Mouse (Mus musculus) CH12.LX (cell line): ENCODE measurements around the gene Tatdn2. TPM values are rescaled to one million over a fixed set of nuclear protein-coding genes. Genes with fewer than 3 reads are reported as not detected.

Experiments used
- DNase-seq: peaks from one replicate; pipeline ENCODE4 v3.0.0-alpha.2; 2013; ENCODE audit errors: extremely low read depth
- H3K27ac ChIP-seq: 2 replicates; pipeline ENCODE4 v1.5.1; 2012; ENCODE audit warnings: low read depth, mild to moderate bottlenecking, control low read depth, moderate library complexity; ENCODE audit not compliant: insufficient read depth
- H3K27me3 ChIP-seq: replicated peaks from 2 replicates; pipeline ENCODE3; 2012; ENCODE audit warnings: inconsistent platforms
- H3K36me3 ChIP-seq, 2 experiments: replicated peaks in 1 of 2; 2 replicates each; pipeline versions ENCODE3 to v1.6.1; 2012; ENCODE audit warnings: inconsistent platforms in 1 of 2, low read length in 1 of 2, mild to moderate bottlenecking in 1 of 2, mixed read lengths in 1 of 2, moderate library complexity in 1 of 2; ENCODE audit not compliant: control insufficient read depth in 1 of 2, insufficient read depth in 1 of 2
- H3K4me1 ChIP-seq, 2 experiments: 2 replicates each; pipeline ENCODE4 v1.6.1; 2012; ENCODE audit warnings: inconsistent platforms in 1 of 2, moderate library complexity in 1 of 2; ENCODE audit not compliant: insufficient read depth in 2 of 2, control insufficient read depth in 1 of 2
- H3K4me2 ChIP-seq: 2 replicates; pipeline ENCODE4 v1.6.1; 2012; ENCODE audit warnings: low read depth, mild to moderate bottlenecking, control low read depth; ENCODE audit not compliant: poor library complexity, insufficient read depth, severe bottlenecking
- H3K4me3 ChIP-seq, 3 experiments: fragments of 150-350 bp in 1 of 3; sonication (generic) in 1 of 3; replicated peaks in 1 of 3; 2 replicates each; pipeline versions ENCODE3 to v1.5.1; 2011 to 2012; ENCODE audit warnings: low read depth in 2 of 3, low read length in 2 of 3, mild to moderate bottlenecking in 2 of 3, moderate library complexity in 2 of 3, control low read depth in 1 of 3, improper control_type of control experiment in 1 of 3, inconsistent platforms in 1 of 3, mixed read lengths in 1 of 3; ENCODE audit not compliant: poor library complexity in 1 of 3
- H3K79me2 ChIP-seq: replicated peaks from 2 replicates; pipeline ENCODE4 v1.6.1; 2012; ENCODE audit warnings: mild to moderate bottlenecking, moderate library complexity; ENCODE audit not compliant: control insufficient read depth, poor library complexity, insufficient read depth, severe bottlenecking; ENCODE audit errors: extremely low read depth
- H3K9ac ChIP-seq: 2 replicates; pipeline ENCODE4 v1.6.1; 2012; ENCODE audit warnings: low read depth, mild to moderate bottlenecking, control low read depth, moderate library complexity; ENCODE audit not compliant: insufficient read depth
- H3K9me3 ChIP-seq: replicated peaks from 2 replicates; pipeline ENCODE3; 2012; ENCODE audit warnings: low read length, inconsistent platforms, mixed read lengths
- BHLHE40 ChIP-seq: IDR thresholded peaks from 2 replicates; pipeline ENCODE4 v1.6.1; 2011; ENCODE audit warnings: mild to moderate bottlenecking, low read depth, low read length, improper control_type of control experiment
- CHD1 ChIP-seq: IDR thresholded peaks from 2 replicates; pipeline ENCODE4 v1.6.1; 2012; ENCODE audit warnings: low read depth, low read length, improper control_type of control experiment, inconsistent platforms
- CHD2 ChIP-seq: IDR thresholded peaks from 2 replicates; pipeline ENCODE4 v1.6.1; 2011; ENCODE audit warnings: low read length, improper control_type of control experiment
- CTCF ChIP-seq, 2 experiments: IDR thresholded peaks in 1 of 2; conservative IDR thresholded peaks in 1 of 2; 2 replicates each; pipeline ENCODE4 v1.5.1; 2011 to 2012; ENCODE audit warnings: low read depth in 2 of 2, low read length in 2 of 2, improper control_type of control experiment in 1 of 2, inconsistent platforms in 1 of 2, mild to moderate bottlenecking in 1 of 2, moderate library complexity in 1 of 2
- E2F4 ChIP-seq: IDR thresholded peaks from 2 replicates; pipeline ENCODE4 v1.6.1; 2011; ENCODE audit warnings: low read depth, low read length, improper control_type of control experiment; ENCODE audit not compliant: insufficient replicate concordance
- EP300 ChIP-seq: IDR thresholded peaks from 2 replicates; pipeline ENCODE4 v1.6.1; 2011; ENCODE audit warnings: low read length, improper control_type of control experiment
- ETS1 ChIP-seq: conservative IDR thresholded peaks from 2 replicates; pipeline ENCODE4 v1.6.1; 2012; ENCODE audit warnings: low read depth, mild to moderate bottlenecking, inconsistent platforms, low read length, improper control_type of control experiment, moderate library complexity
- IRF4 ChIP-seq: IDR thresholded peaks from 2 replicates; pipeline ENCODE4 v1.6.1; 2014; ENCODE audit warnings: low read depth, mild to moderate bottlenecking, inconsistent platforms, low read length, improper control_type of control experiment
- JUN ChIP-seq: IDR thresholded peaks from 2 replicates; pipeline ENCODE4 v1.6.1; 2011; ENCODE audit warnings: low read depth, mild to moderate bottlenecking, low read length, improper control_type of control experiment, moderate library complexity; ENCODE audit not compliant: insufficient read depth
- MAFK ChIP-seq: IDR thresholded peaks from 2 replicates; pipeline ENCODE4 v1.6.1; 2011; ENCODE audit warnings: low read length, improper control_type of control experiment; ENCODE audit not compliant: insufficient replicate concordance
- MAZ ChIP-seq: IDR thresholded peaks from 2 replicates; pipeline ENCODE4 v1.6.1; 2012; ENCODE audit warnings: low read depth, mild to moderate bottlenecking, inconsistent platforms, low read length, improper control_type of control experiment, moderate library complexity
- MEF2A ChIP-seq: IDR thresholded peaks from 2 replicates; pipeline ENCODE4 v1.6.1; 2014; ENCODE audit warnings: low read depth, mild to moderate bottlenecking, inconsistent platforms, low read length, improper control_type of control experiment, borderline replicate concordance
- MXI1 ChIP-seq: IDR thresholded peaks from 2 replicates; pipeline ENCODE4 v1.6.1; 2011; ENCODE audit warnings: mild to moderate bottlenecking, low read depth, low read length, improper control_type of control experiment
- NELFE ChIP-seq: IDR thresholded peaks from 2 replicates; pipeline ENCODE4 v1.6.1; 2011; ENCODE audit warnings: low read depth, low read length, improper control_type of control experiment
- PAX5 ChIP-seq: IDR thresholded peaks from 2 replicates; pipeline ENCODE4 v1.6.1; 2012; ENCODE audit warnings: low read length, inconsistent platforms, mixed read lengths
- POLR2A ChIP-seq: IDR thresholded peaks from 2 replicates; pipeline ENCODE4 v1.6.1; 2011; ENCODE audit warnings: low read depth, mild to moderate bottlenecking, improper control_type of control experiment, low read length
- TBP ChIP-seq: conservative IDR thresholded peaks from 2 replicates; pipeline ENCODE4 v1.6.1; 2011; ENCODE audit warnings: low read depth, low read length, improper control_type of control experiment
- USF1 ChIP-seq: IDR thresholded peaks from 2 replicates; pipeline ENCODE4 v1.6.1; 2014; ENCODE audit warnings: low read depth, mild to moderate bottlenecking, inconsistent platforms, low read length, improper control_type of control experiment
- ZC3H11A ChIP-seq: IDR thresholded peaks from 2 replicates; pipeline ENCODE4 v1.6.1; 2012; ENCODE audit warnings: low read depth, mild to moderate bottlenecking, inconsistent platforms, low read length, improper control_type of control experiment
- ZKSCAN1 ChIP-seq: IDR thresholded peaks from 2 replicates; pipeline ENCODE4 v1.6.1; 2012; ENCODE audit warnings: low read depth, inconsistent platforms, low read length, improper control_type of control experiment, borderline replicate concordance
- dilution Hi-C: fragments of 300-500 bp; cut with MboI; formaldehyde crosslinking; loops from 2 replicates; pipeline ENCODE4 v1.14.3; 2020; ENCODE audit warnings: low sequenced_read_pairs; ENCODE audit not compliant: extremely low pct_unique_long_range_greater_than_20kb, extremely low pct_ligation_motif_present
- in situ Hi-C: fragments of 300-500 bp; cut with MboI; formaldehyde crosslinking; loops from 3 replicates; pipeline ENCODE4 v1.14.3; 2019; ENCODE audit warnings: low sequenced_read_pairs, low pct_ligation_motif_present, low pct_unique_long_range_greater_than_20kb, mixed read lengths
- polyA plus RNA-seq: library from polyadenylated mRNA; unstranded; fragments of >175 nt; gene quantifications from 2 replicates; pipeline ENCODE4 v1.2.1, GENCODE M21; 2012; ENCODE audit warnings: low read depth; ENCODE audit not compliant: insufficient read length
- total RNA-seq, 2 experiments: library from RNA; depleted of rRNA; stranded (reverse); fragments of 300-350 nt in 1 of 2; fragments of >200 nt in 1 of 2; gene quantifications; 2 replicates each; pipeline ENCODE4 v1.2.3; 2012 to 2014

The Tatdn2 gene
- total and polyA plus RNA-seq, 3 experiments, result 35.1 to 58.0 (median 35.5) TPM

GRCm38 (mm10) chr6:113654753-113655397 lies 42.0 kb upstream of the Tatdn2 start:
- no peak overlapping the region for H3K27ac ChIP-seq

GRCm38 (mm10) chr6:113655475-113655874 lies 41.4 kb upstream of the Tatdn2 start:
- peaks cover 36 to 63% of the 10 kb centered on the region in 2 experiments for H3K36me3 ChIP-seq
- in situ Hi-C loops (no loop called here), dilution Hi-C loops (no loop called here)
- H3K9ac ChIP-seq, result no peak overlapping the region
- H3K9me3 ChIP-seq, result peaks cover 4% of the 10 kb centered on the region
- TF ChIP-seq NELFE (no peak), JUN (no peak), ETS1 (no peak), POLR2A (no peak), MEF2A (no peak), E2F4 (no peak), MAFK (no peak), PAX5 (no peak), TBP (no peak), CHD1 (no peak), BHLHE40 (no peak), USF1 (no peak), EP300 (no peak), MAZ (no peak), ZC3H11A (no peak)
- H3K4me2 ChIP-seq, result no peak overlapping the region
- peaks cover 21 to 71% of the 10 kb centered on the region in 2 experiments for H3K4me1 ChIP-seq
- H3K4me3 ChIP-seq, result no peak overlapping the region
- DNase-seq, result no peak
- H3K27me3 ChIP-seq, result no peaks in the 10 kb centered on the region
- no peak overlapping the region for H3K27ac ChIP-seq
- H3K79me2 ChIP-seq, result peaks cover 41% of the 10 kb centered on the region

More at GRCm38 (mm10) chr6:113654753-113655397, 42.0 kb upstream of the Tatdn2 start:
- Histone ChIP-seq H3K9ac (no peak overlapping the region), H3K36me3 (peaks cover 36 to 65% of the 10 kb centered on the region in 2 experiments), H3K4me1 (peaks cover 21 to 76% of the 10 kb centered on the region in 2 experiments), H3K79me2 (peaks cover 42% of the 10 kb centered on the region), H3K4me3 (no peak overlapping the region), H3K27me3 (no peaks in the 10 kb centered on the region), H3K4me2 (no peak overlapping the region), H3K9me3 (peaks cover 4% of the 10 kb centered on the region)
- in situ Hi-C loops, result no loop called here
- dilution Hi-C loops, result no loop called here
- no peak for DNase-seq
- TF ChIP-seq MXI1, result no peak
- TF ChIP-seq CTCF (conservative IDR thresholded peaks at IDR 0.05 in 1 of 2, IDR thresholded peaks at IDR 0.05 in 1 of 2; ENCODE audit: low read depth in 2 of 2, low read length in 2 of 2), result no peak
- TF ChIP-seq USF1, result no peak
- TF ChIP-seq IRF4, result no peak
- no peak for TF ChIP-seq MAFK
- no peak for TF ChIP-seq CHD2
- no peak for TF ChIP-seq ZKSCAN1
